Mouse (Mus musculus): ENCODE data around the gene Tenm4. TPM values are rescaled to one million over a fixed set of nuclear protein-coding genes. Genes with fewer than 3 reads are reported as not detected.

Tenm4 gene
- polyA plus RNA-seq, 1 experiment from 2014 or later: 11.4 TPM

- H3K9me3 ChIP-seq (replicated peaks; ENCODE audit: control insufficient read depth, low read length): no peaks in the 10 kb centered on the region
- H3K4me1 ChIP-seq (ENCODE audit: control insufficient read depth, insufficient read depth, low read length): no peaks in the 10 kb centered on the region
- H3K4me3 ChIP-seq (ENCODE audit: low read depth, low read length): no peak overlapping the region
- 85% methylated on average over 10 of the region's 10 CpGs for WGBS (ENCODE audit: insufficient replicate concordance)
- ATAC-seq (replicated peaks; ENCODE audit: insufficient number of reproducible peaks, low FRiP score, low TSS enrichment): no peak
- H3K9ac ChIP-seq (ENCODE audit: low read depth, low read length): no peak overlapping the region
- no peak overlapping the region for H3K4me2 ChIP-seq
- no peak overlapping the region for H3K27ac ChIP-seq (ENCODE audit: low read depth, low read length)
- H3K27me3 ChIP-seq (ENCODE audit: control insufficient read depth, insufficient read depth, low read length): no peaks in the 10 kb centered on the region
- no peaks in the 10 kb centered on the region; the same call in 1 of the 2 replicates for H3K36me3 ChIP-seq (ENCODE audit: control insufficient read depth, insufficient read depth, low read length)
Measured at GRCm38 (mm10) chr7:96890987-96891386, 719.9 kb downstream of the Tenm4 start.

GRCm38 (mm10) chr7:96899036-96899569 lies 728.1 kb downstream of the Tenm4 start:
- WGBS (ENCODE audit: insufficient replicate concordance): 36% methylated on average over 10 of the region's 10 CpGs

GRCm38 (mm10) chr7:96902183-96902582 lies 731.1 kb downstream of the Tenm4 start:
- no peaks in the 10 kb centered on the region for H3K9me3 ChIP-seq (replicated peaks; ENCODE audit: control insufficient read depth, low read length)
- 0 out of 2 replicates have a peak, but pooled peaks cover 3% of the 10 kb centered on the region for H3K4me1 ChIP-seq (ENCODE audit: control insufficient read depth, insufficient read depth, low read length)
- WGBS (ENCODE audit: insufficient replicate concordance): 39% methylated on average over 5 of the region's 5 CpGs
- no peak overlapping the region for H3K4me2 ChIP-seq
- no peak overlapping the region for H3K27ac ChIP-seq (ENCODE audit: low read depth, low read length)
- H3K36me3 ChIP-seq (ENCODE audit: control insufficient read depth, insufficient read depth, low read length): no peaks in the 10 kb centered on the region
- H3K4me3 ChIP-seq (ENCODE audit: low read depth, low read length): no peak overlapping the region
- no peaks in the 10 kb centered on the region for H3K27me3 ChIP-seq (ENCODE audit: control insufficient read depth, insufficient read depth, low read length)
- no peak overlapping the region for H3K9ac ChIP-seq (ENCODE audit: low read depth, low read length)
- ATAC-seq (replicated peaks; ENCODE audit: insufficient number of reproducible peaks, low FRiP score, low TSS enrichment): no peak

More at GRCm38 (mm10) chr7:96899036-96899569, 728.1 kb downstream of the Tenm4 start:
- Histone ChIP-seq H3K4me2 (peak overlapping the region; percentile 27), H3K9ac (ENCODE audit: low read depth, low read length) (no peak overlapping the region), H3K27ac (ENCODE audit: low read depth, low read length) (no peak overlapping the region), H3K4me3 (ENCODE audit: low read depth, low read length) (no peak overlapping the region), H3K27me3 (ENCODE audit: control insufficient read depth, insufficient read depth, low read length) (no peaks in the 10 kb centered on the region), H3K9me3 (replicated peaks; ENCODE audit: control insufficient read depth, low read length) (no peaks in the 10 kb centered on the region), H3K36me3 (ENCODE audit: control insufficient read depth, insufficient read depth, low read length) (no peaks in the 10 kb centered on the region), H3K4me1 (ENCODE audit: control insufficient read depth, insufficient read depth, low read length) (0 out of 2 replicates have a peak, but pooled peaks cover 3% of the 10 kb centered on the region)
- no peak for ATAC-seq (replicated peaks; ENCODE audit: insufficient number of reproducible peaks, low FRiP score, low TSS enrichment)

GRCm38 (mm10) chr7:96903088-96903985 lies 732.3 kb downstream of the Tenm4 start:
- no peaks in the 10 kb centered on the region for H3K36me3 ChIP-seq (ENCODE audit: control insufficient read depth, insufficient read depth, low read length)
- WGBS (ENCODE audit: insufficient replicate concordance): 87% methylated on average over 17 of the region's 17 CpGs
- H3K4me1 ChIP-seq (ENCODE audit: control insufficient read depth, insufficient read depth, low read length): 0 out of 2 replicates have a peak, but pooled peaks cover 3% of the 10 kb centered on the region
- no peaks in the 10 kb centered on the region for H3K9me3 ChIP-seq (replicated peaks; ENCODE audit: control insufficient read depth, low read length)
- no peak overlapping the region for H3K4me2 ChIP-seq
- no peak overlapping the region for H3K27ac ChIP-seq (ENCODE audit: low read depth, low read length)
- no peak overlapping the region for H3K9ac ChIP-seq (ENCODE audit: low read depth, low read length)
- H3K4me3 ChIP-seq (ENCODE audit: low read depth, low read length): no peak overlapping the region
- ATAC-seq (replicated peaks; ENCODE audit: insufficient number of reproducible peaks, low FRiP score, low TSS enrichment): no peak
- no peaks in the 10 kb centered on the region for H3K27me3 ChIP-seq (ENCODE audit: control insufficient read depth, insufficient read depth, low read length)

GRCm38 (mm10) chr7:96904442-96904841 lies 733.4 kb downstream of the Tenm4 start:
- Histone ChIP-seq H3K4me3 (ENCODE audit: low read depth, low read length) (no peak overlapping the region), H3K27me3 (ENCODE audit: control insufficient read depth, insufficient read depth, low read length) (no peaks in the 10 kb centered on the region), H3K36me3 (ENCODE audit: control insufficient read depth, insufficient read depth, low read length) (no peaks in the 10 kb centered on the region), H3K27ac (ENCODE audit: low read depth, low read length) (no peak overlapping the region), H3K9ac (ENCODE audit: low read depth, low read length) (no peak overlapping the region), H3K4me1 (ENCODE audit: control insufficient read depth, insufficient read depth, low read length) (0 out of 2 replicates have a peak, but pooled peaks cover 3% of the 10 kb centered on the region), H3K9me3 (replicated peaks; ENCODE audit: control insufficient read depth, low read length) (no peaks in the 10 kb centered on the region), H3K4me2 (no peak overlapping the region)
- 61% methylated on average over 3 of the region's 3 CpGs for WGBS (ENCODE audit: insufficient replicate concordance)
- no peak for ATAC-seq (replicated peaks; ENCODE audit: insufficient number of reproducible peaks, low FRiP score, low TSS enrichment)

- Histone ChIP-seq H3K27ac (ENCODE audit: low read depth, low read length) (no peak overlapping the region), H3K4me1 (ENCODE audit: control insufficient read depth, insufficient read depth, low read length) (no peaks in the 10 kb centered on the region), H3K4me3 (ENCODE audit: low read depth, low read length) (no peak overlapping the region), H3K27me3 (ENCODE audit: control insufficient read depth, insufficient read depth, low read length) (no peaks in the 10 kb centered on the region), H3K9ac (ENCODE audit: low read depth, low read length) (no peak overlapping the region), H3K4me2 (no peak overlapping the region), H3K9me3 (replicated peaks; ENCODE audit: control insufficient read depth, low read length) (no peaks in the 10 kb centered on the region), H3K36me3 (ENCODE audit: control insufficient read depth, insufficient read depth, low read length) (no peaks in the 10 kb centered on the region)
- no peak for ATAC-seq (replicated peaks; ENCODE audit: insufficient number of reproducible peaks, low FRiP score, low TSS enrichment)
- 81% methylated on average over 1 of the region's 1 CpGs for WGBS (ENCODE audit: insufficient replicate concordance)
Measured at GRCm38 (mm10) chr7:96904936-96905335, 733.9 kb downstream of the Tenm4 start.

GRCm38 (mm10) chr7:96905422-96905821 lies 734.4 kb downstream of the Tenm4 start:
- ATAC-seq (replicated peaks; ENCODE audit: insufficient number of reproducible peaks, low FRiP score, low TSS enrichment): no peak
- Histone ChIP-seq H3K36me3 (ENCODE audit: control insufficient read depth, insufficient read depth, low read length) (no peaks in the 10 kb centered on the region), H3K4me2 (no peak overlapping the region), H3K9ac (ENCODE audit: low read depth, low read length) (no peak overlapping the region), H3K27ac (ENCODE audit: low read depth, low read length) (no peak overlapping the region), H3K27me3 (ENCODE audit: control insufficient read depth, insufficient read depth, low read length) (no peaks in the 10 kb centered on the region), H3K4me3 (ENCODE audit: low read depth, low read length) (no peak overlapping the region), H3K4me1 (ENCODE audit: control insufficient read depth, insufficient read depth, low read length) (no peaks in the 10 kb centered on the region), H3K9me3 (replicated peaks; ENCODE audit: control insufficient read depth, low read length) (no peaks in the 10 kb centered on the region)
- 81% methylated on average over 3 of the region's 3 CpGs for WGBS (ENCODE audit: insufficient replicate concordance)

- Histone ChIP-seq H3K27ac (ENCODE audit: low read depth, low read length) (no peak overlapping the region), H3K36me3 (ENCODE audit: control insufficient read depth, insufficient read depth, low read length) (no peaks in the 10 kb centered on the region), H3K4me3 (ENCODE audit: low read depth, low read length) (no peak overlapping the region), H3K27me3 (ENCODE audit: control insufficient read depth, insufficient read depth, low read length) (peaks cover 6% of the 10 kb centered on the region; the same call in 1 of the 2 replicates), H3K9me3 (replicated peaks; ENCODE audit: control insufficient read depth, low read length) (no peaks in the 10 kb centered on the region), H3K9ac (ENCODE audit: low read depth, low read length) (no peak overlapping the region), H3K4me1 (ENCODE audit: control insufficient read depth, insufficient read depth, low read length) (no peaks in the 10 kb centered on the region), H3K4me2 (no peak overlapping the region)
- ATAC-seq (replicated peaks; ENCODE audit: insufficient number of reproducible peaks, low FRiP score, low TSS enrichment): no peak
- WGBS (ENCODE audit: insufficient replicate concordance): 87% methylated on average over 20 of the region's 20 CpGs
Measured at GRCm38 (mm10) chr7:96906216-96906615, 735.2 kb downstream of the Tenm4 start.

Data from heart, embryonic 11.5 days (tissue).